Mouse (Mus musculus): ENCODE measurements around the gene Esrrg.

DNA sequence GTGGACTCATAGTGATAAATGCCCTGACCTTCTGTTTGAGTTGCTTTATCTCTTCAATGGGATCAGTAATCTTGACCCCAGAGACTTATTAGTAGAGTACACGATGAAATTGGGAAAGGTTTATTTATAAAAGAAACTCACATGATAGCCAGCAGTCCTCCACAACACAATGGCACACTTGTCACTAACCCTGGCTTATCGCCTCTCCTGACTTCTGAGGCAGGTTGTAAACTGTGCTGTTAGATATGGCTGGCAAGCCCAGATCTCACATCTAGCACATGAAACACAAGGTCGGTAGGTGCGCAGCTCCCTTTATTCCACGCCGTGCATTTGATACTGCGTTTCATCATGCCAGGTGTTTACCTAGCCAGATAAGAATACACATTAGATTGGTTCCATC is 288.3 kb downstream of the Esrrg start:
- no peak for TF ChIP-seq CTCF (conservative IDR thresholded peaks at IDR 0.05; ENCODE audit: low read length)
- TF ChIP-seq NANOG (IDR thresholded peaks at IDR 0.05; ENCODE audit: borderline replicate concordance, low read length): no peak

All from E14TG2a.4 (cell line).